Mouse (Mus musculus): ENCODE measurements around the gene Cpsf4.

Gene Cpsf4

DNA sequence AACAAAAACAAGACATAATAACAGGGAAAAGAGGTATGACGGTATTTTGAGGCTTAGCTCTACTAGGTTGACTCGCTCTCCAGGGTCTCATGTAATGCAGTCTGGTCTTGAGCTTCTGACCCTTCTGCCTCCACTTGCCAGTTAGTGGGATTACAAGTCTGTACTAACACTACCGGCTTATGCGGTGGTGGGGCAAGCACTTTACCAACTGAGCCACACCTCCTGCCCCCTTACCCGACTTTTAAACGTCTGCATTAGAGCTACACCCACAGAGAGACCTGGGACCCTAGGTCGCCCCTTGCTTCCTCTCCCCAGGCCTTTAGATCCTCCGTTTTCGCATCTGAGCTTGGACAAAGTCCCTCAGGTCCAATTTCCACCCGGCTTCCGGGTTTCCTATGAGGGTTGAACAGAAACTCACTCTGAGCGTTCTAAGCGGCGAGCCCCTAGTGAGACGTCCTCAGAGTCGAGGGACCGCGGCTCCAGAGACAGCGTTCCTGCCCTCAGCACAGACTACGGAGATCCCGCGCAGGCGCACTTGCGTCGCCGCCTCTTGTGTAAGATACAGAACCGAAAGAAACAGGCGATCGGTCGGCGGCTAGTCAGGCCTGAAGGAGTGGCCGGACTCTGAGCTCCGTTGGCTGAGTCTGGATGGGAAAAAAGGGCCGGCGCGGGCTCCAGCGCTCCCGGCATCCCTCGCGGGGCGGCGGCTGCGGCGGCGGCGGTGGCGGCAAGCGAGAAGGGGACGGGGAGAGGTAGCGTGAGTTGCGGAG is at the start of gene Cpsf4, which contains the start of gene Ptcd1:
Gene Cpsf4 (plus strand): TSS at position 678 of the 770 bp plus-strand sequence.
Gene Ptcd1 (minus strand): TSS at position 573 of the 770 bp plus-strand sequence.
- under 1% methylated on average over 51 of the region's 51 CpGs for WGBS

DNA sequence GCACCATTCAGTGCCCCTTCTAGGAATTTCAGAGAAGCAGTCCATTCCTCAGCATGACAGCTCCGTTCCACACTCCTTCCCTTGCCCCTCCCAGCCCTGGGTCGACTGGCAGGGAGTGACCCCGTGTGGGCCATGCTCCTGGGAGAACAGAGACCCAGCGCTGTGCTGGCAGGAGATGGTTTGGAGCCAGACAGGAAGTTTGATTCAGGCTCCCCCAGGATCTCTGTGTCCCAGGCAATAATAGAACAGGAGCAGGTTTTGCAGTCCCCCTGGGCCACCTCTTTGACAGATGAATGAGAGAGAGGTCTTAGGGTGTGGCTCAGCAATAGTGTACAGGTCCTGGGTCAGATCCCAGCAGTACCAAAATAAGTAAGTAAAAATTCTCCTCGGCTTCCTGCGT is 49.0 kb upstream of the Cpsf4 start:
- WGBS = 49% methylated on average over 6 of the region's 6 CpGs

DNA sequence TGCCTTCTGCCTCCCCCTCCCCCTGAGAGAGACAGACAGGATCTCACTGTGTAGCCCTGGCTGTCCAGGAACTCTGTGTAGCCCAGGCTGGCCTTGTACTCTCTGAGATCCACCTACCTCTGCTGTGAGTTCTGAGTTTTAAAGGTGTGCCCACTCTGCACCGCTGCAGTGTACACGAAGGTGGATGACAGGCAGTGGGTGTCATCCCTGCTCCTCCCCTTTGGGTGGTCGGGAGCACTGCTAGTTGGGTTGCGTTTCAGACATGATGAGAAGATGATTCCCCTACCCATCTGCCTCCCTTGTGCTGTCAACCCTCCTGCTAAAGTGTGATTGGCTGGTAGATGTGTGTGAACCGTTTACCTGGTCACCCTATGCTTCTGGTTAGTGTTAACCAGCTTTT is 48.6 kb upstream of the Cpsf4 start:
- WGBS = 83% methylated on average over 5 of the region's 5 CpGs

DNA sequence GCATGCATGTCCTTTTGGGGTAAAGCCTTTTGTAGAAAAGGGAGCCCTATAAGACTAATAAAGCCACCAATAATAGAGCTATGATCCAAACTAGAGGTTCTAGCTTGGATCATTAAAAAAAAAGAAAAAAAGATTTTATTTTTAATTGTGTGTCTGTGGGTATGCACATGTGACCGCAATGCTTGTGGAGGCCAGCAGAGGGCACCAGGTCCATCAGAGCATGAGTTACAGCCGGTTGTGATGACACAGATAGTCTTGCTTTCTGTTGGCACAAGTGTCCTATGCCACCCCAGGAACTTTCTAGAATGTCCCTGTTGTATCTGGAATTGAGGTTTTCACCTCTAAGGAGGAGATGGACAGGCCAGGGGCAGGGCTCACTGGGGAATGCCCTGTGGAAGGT is 47.6 kb upstream of the Cpsf4 start:
- WGBS = 89% methylated on average over 2 of the region's 2 CpGs

DNA sequence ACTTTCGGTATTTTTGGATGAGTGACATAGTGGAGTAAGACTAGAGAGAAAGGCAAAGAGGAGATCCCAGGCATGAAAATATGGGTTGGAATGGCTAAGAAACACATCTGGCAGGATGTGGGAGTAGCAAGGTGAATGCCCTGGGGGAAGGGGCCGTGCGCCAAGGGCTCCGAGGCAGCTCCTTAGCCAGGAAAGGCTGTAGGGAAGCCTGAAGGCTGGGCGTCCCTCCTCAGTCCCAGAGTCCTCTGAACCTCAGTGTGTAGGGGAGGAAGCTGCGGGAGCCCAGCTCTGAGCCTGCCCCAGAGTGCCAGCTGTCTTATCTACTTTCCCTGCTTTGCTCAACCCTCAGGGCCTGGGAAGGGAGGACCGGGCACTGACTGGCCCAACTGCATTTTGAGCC is 46.1 kb upstream of the Cpsf4 start:
- WGBS = 73% methylated on average over 7 of the region's 7 CpGs

DNA sequence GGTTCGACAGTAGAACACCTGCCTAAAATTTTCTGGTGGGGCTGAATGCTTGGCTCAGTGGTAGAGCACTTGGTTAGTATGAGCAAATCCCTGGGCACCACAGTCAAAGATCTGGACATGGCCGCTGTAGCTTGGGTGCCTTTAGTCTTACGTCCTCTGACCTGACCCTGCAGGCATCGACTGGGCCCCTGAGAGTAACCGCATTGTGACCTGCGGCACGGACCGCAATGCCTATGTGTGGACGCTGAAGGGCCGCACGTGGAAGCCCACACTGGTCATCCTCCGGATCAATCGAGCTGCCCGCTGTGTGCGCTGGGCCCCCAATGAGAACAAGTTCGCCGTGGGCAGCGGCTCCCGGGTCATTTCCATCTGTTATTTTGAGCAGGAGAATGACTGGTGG is 43.6 kb upstream of the Cpsf4 start:
- 95% methylated on average over 19 of the region's 19 CpGs for WGBS

DNA sequence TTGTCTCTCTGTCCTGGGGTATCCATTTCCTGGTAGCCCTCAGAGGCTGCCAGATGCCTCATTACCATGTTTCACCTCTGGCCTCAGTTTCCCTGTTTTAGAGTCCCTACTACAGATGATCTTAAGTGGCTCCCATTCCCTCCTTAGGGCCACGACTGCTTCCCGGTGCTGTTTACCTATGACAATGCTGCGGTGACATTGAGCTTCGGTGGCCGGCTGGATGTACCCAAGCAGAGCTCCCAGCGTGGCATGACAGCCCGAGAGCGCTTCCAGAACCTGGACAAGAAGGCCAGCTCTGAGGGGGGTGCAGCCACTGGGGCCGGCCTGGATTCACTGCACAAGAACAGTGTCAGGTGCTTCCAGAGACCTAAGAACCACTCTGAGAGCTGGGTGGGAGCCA is 40.4 kb upstream of the Cpsf4 start:
- 87% methylated on average over 9 of the region's 9 CpGs for WGBS

DNA sequence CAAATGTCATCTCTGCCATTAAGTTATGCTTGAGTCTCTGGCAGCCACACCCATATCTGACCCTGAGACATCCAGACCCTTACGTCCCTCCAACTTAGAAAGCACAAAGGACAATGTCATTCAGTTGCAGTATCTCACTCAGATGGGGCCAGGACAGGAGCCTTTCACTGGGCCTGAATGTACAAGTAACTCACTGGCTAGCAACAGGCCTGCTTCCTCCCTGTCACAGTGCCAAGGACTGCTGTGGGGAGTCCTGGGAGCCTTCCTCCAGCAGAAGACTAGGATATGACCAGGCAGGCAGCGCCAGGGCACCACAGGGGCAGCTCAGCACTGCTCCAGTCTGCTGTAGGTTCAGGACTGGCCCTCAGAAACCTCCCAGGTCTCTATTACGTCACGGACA is 37.9 kb upstream of the Cpsf4 start:
- 73% methylated on average over 4 of the region's 4 CpGs for WGBS

DNA sequence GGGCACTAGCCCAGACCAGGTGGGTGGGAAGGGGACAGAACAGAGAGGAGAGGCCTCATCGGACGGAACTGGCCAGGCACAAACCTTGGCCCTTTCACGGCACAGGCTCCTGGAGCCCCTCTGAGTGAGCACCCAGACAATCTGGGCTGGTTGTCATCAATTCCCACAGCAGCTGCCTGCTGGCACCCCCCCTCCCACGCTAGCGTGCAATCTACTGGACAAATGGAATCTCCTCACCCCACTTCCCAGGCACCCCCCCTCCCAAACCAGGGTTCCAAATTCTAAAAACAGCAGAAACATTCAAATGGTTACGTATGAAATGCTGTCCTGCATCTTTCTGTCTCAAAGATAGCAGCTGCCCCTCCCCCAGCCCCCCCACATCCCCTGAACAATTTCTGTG is 37.2 kb upstream of the Cpsf4 start:
- 45% methylated on average over 6 of the region's 6 CpGs for WGBS

DNA sequence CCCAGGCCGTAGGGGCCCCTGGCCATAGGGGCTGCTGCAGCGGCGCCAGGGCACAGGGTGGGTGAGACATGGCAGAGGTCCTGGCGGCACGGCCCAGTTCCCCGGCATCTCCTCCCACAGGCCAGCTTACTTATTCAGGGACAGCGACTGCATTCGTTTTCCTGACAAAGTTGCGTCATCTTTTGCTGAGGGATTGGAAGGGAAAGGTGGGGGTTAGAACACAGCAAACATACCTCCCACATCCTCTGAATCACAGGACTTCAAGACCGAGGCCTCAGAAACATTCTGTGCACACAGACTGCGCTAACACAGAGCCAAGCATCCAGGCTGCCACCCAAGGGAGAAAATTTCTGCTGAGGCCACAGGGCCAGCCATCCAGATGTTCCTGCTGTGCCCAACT is 36.8 kb upstream of the Cpsf4 start:
- 35% methylated on average over 11 of the region's 11 CpGs for WGBS

DNA sequence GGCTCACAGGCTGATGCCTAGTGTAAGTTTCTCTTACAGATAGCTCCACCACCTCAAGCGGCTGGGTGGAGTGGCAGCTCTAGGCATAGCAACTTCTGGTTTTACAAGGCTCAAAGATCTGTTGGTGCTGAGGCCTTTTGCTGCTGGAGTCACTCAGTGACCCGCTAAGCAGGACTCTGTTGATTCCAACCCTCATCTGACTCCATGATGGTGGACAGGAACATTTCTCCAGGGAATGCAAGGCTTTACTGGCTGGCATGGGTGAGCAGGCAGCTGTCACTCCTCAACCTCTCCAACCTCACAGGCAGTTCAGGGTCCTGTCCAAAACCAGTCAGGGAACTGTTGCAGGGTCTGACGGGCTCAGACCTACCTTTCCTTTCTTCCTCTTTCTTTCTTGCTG is 36.0 kb upstream of the Cpsf4 start:
- 73% methylated on average over 3 of the region's 3 CpGs for WGBS

DNA sequence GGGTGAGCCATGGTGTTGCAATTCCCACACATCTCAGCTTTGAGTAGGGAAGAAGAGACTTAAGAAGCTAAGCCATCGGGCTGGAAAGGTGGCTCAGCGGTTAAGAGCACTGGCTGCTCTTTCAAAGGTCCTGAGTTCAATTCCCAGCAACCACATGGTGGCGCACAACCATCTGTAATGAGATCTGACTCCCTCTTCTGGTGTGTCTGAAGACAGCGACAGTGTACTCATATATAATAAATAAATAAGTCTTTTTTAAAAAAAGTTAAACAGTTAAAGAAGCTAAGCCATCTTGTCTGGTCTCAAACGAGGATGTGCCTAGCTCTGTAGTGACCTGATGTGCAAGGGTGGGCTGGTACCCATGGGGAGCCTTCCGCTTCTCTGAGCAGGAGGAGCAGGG is 33.7 kb upstream of the Cpsf4 start:
- 82% methylated on average over 6 of the region's 6 CpGs for WGBS

DNA sequence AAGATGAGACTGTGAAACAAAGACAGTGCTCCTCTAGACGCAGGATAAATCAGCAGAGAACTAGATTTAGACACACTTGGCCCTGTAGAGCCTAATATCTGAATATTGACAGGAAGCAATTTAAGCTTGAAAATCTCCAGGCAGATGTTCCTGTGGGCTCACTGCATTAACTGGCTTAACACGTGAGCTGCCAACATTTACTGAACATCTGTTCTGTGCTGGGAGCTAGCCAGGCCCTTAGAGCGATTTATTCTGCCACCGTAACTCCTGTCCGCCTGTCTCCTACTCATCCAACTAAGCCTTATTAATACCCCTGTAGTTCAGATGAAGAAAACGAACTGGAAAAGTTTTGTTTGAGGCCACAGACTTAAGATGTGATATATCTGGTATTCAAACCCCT is 28.2 kb upstream of the Cpsf4 start:
- 2% methylated on average over 6 of the region's 6 CpGs for WGBS

DNA sequence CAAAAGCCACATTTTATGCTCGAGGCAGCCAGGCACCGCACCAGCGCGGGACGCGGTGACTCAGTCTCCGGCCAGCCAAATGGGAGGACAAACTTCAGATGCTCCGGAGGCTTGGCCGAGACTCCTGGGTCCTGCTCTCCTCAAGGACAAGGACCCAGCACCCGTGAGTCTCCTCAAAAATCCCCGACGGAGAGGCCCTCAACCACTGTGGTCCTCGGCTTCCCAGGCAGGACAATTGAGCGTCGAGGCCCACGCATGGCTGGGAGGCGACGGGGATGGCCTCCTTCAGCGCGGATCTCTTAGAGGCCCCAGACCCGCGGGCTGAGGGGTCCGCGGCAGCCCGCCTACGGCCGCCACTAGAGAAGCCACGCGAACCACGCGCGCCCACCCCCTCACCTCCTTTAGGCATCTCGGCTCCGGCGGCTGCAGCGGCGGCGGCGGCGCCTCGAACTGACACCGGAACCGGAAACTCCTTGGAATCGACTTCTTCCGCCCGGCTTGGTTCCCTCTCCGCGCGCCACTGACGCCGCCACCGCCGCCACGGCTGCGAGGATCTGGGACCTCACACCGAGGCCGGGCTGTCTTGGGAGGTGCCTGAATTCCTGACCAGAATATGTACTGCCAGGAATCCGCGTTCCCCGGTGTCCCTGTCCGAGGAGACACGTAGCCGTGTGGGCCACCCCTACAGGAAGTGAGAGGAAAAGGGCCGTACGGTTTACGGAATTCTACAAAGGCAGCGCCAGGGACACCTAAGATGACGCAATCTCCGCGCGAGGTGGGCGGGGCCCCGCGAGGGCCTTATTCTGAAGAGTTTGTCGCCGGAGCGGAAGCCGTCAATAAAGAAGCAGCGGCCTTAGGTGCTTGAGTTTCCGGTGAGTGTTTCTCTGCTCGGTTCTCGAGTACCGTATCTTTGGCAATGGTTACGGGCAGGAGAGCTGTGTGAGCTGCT is 27.2 kb upstream of the Cpsf4 start, which contains the start of the genes Pdap1 and Bud31:
Gene Pdap1 (minus strand): TSS at position 668 of the 949 bp plus-strand sequence.
Gene Bud31 (plus strand): TSS at position 792 of the 949 bp plus-strand sequence.
- WGBS = under 1% methylated on average over 84 of the region's 84 CpGs

DNA sequence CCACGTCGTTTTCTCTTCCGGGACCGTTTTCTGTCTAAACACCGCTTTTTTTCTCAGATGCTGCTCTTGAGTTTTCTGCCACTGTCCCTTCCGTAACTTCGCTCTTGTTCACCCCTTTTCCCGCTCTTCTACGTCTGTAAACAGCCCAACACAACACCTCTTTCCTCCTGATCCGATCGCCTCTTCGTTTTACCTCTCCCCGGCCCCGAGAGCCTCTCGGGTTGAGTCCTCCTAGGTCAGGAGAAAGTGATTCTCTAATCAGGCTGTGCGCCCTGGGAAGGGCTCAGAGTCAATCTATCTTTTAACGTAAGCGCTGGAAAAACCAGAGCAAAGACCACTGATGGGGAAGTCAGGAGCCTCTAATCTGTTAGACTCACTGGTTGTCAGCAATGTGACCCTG is 26.4 kb upstream of the Cpsf4 start:
- WGBS = under 1% methylated on average over 18 of the region's 18 CpGs

DNA sequence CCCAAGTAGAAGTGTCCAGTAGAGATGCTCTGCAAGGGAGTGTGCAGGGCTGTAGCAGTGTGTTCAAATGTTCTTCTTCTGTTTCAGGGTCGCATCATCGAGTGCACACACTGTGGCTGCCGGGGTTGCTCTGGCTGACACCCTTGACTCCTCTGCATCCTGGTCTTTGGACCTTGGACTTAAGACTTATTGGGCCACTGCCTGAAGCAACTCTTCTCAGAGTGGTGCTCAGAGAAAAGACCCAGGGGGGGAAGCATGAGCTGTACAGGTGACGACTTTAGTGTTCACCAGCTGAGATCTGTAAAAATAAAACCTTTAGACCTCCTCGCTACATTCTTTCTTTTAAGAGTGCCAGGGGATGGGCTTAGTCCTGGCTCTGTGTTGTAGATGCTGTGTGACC is 19.3 kb upstream of the Cpsf4 start:
- 89% methylated on average over 5 of the region's 5 CpGs for WGBS

DNA sequence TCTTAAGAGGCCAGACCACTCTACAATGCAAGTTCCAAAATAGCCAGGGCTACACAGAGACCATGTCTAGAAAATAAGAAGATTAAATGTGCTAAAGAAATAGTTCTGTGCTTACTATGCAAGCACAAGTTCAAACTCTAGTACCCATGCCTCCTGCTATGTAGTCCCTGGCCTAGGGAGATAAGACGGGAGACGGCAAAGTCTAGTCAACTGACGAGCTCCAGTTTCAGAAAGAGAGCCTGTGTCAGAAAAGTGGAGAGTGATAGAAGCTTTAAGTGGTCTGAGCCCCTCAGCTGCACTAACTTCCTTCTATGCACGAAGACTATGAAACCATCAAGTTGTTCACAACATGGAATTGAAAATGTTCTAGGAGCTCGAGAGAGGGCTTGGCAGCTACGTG is 17.7 kb upstream of the Cpsf4 start:
- WGBS = 88% methylated on average over 6 of the region's 6 CpGs

DNA sequence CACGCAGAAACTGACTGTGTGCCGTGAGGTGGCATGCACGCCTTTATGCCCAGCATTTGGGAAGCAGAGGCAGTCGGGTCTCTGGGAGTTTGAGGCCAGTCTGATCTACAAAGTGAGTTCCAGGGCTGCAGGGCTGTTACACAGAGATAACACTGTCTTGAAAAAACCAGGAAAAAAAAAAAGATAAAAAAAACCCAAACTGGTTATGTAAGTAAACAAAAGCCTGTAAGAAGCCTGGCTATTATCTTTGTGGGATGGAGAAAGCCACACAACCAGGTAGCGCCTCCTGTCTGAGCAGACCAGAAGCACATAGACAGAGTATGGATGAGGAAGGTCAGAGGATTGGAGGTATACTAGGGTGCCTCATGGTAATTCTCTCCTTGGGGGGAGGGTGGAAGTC is 14.3 kb upstream of the Cpsf4 start:
- 89% methylated on average over 5 of the region's 5 CpGs for WGBS

DNA sequence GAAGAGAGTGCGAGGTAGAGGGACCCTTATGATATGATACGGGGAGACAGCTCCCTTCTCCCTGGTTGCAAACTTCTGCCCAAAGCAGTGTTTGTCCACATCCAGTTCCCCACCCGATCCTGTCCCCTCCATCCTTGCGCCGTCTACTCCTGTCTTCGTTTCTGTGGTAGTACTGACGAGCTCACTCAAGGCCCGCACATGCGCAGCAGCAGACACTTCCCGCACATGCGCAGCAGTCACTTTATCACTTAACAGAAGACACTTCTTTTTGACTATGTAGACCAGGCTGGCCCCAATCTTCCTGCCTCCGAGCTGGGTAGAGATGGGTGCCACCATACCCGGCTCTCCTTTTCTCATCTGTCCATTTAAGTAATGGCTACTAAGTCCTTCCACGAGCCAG is 5.7 kb upstream of the Cpsf4 start:
- WGBS = 95% methylated on average over 14 of the region's 14 CpGs

DNA sequence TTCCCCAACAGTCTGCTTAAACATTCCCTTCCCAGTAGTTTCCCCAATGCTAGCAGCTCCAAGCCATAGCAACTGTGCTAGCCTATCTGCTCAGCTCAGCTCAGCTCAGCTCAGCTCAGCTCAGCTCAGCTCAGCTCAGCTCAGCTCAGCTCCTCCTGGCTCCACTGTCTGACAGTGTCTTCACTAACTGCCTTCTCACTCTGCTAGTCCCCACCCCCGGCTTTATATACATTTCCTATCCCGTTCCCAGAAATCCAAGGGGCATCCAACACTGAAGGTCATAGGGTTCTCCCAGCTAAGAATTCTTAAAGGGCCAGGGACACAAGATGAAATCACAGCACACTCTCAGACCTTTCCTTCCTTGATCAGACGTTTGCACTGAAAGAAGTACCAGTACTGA is 2.3 kb upstream of the Cpsf4 start:
- WGBS = 50% methylated on average over 3 of the region's 3 CpGs

DNA sequence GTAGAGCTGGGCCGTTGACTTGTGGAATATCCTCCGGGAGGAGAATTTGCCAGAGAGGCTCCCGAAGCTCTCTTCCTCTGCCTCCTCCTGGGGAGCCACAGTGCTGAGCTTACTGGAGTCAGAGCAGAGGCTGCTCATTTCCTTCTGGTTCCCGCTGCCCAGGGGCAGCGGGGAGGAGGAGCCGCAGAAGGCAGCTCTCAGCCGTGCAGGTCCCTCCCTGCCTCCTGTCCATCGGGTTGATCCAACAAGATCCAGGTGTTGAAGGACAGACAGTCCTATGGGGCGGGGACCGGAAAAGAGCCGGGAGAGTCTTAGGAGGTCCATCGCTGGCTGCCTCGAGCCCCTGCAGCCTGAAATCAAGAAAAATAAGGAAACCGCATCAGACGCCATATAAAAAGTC is 1.8 kb upstream of the Cpsf4 start:
- WGBS = 80% methylated on average over 15 of the region's 15 CpGs

DNA sequence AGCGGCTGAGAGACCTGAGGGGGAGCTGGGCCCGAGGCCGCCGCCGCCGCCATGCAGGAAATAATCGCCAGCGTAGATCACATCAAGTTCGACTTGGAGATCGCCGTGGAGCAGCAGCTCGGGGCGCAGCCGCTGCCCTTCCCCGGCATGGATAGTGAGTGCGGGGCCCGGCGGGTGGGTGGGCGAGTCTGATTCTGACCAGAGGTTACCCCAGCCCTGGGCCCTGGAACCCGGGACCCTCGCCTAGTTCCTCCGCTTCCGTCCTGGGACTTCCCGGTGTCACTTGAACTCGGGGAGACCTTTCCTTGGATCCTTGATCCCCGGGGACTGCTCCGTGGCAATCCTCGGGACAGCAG is 271 bp downstream of the Cpsf4 start:
- 1% methylated on average over 27 of the region's 28 CpGs for WGBS

DNA sequence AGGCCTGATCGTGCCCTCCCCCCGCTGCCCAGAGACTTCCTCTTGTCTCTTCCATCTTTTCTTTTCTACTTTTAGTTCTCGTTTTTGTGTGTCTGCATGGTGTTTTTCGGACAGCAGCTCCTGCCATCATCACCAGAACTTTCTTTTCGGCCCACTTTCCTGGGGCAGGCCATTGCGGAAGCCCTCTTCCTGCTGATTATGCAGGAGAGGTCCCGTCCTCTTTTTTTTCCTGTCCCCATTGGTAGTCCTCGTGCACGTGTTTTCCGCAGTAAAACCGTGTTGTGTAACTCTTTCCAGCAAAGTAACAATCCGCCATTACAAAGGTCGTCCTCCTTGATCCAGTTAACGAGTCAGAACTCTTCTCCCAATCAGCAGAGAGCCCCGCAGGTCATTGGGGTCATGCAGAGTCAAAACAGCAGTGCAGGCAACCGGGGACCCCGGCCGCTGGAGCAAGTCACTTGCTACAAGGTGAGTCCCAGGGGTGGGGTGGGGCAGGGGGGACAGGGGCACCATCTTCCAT is 11.5 kb downstream of the Cpsf4 start:
- 81% methylated on average over 18 of the region's 18 CpGs for WGBS

Measured in cerebral cortex, adult 2 months (tissue).